Mouse (Mus musculus) erythroblast, adult 5-6 weeks (primary cell): ENCODE results near the gene Hsd17b12. TPM values are rescaled to one million over a fixed set of nuclear protein-coding genes. Genes with fewer than 3 reads are reported as not detected.
A peak's percentile ranks its signal among the peaks of the same experiment; 100 is the strongest.

Source experiments
- ATAC-seq: replicated peaks from 2 replicates; pipeline ENCODE4 v1.8.0; 2016; ENCODE audit warnings: moderate number of reproducible peaks, mild to moderate bottlenecking, moderate TSS enrichment, inconsistent platforms; ENCODE audit not compliant: poor library complexity, low FRiP score, severe bottlenecking
- total RNA-seq, 2 experiments: library from RNA; stranded (forward) in 1 of 2; stranded (reverse) in 1 of 2; fragments of 150-400 nt in 1 of 2; fragments of 200-764, 138-1000 nt in 1 of 2; gene quantifications; 2 replicates each; pipeline versions ENCODE4 v1.2.3 to v1.2.4; 2015 to 2017; ENCODE audit warnings: low replicate concordance in 2 of 2

Gene Hsd17b12
- 19.4 and 21.9 TPM in 2 replicates for total RNA-seq (2015; ENCODE audit: low replicate concordance)
- 14.9 and 17.3 TPM in 2 replicates for total RNA-seq (2017; ENCODE audit: low replicate concordance)

DNA sequence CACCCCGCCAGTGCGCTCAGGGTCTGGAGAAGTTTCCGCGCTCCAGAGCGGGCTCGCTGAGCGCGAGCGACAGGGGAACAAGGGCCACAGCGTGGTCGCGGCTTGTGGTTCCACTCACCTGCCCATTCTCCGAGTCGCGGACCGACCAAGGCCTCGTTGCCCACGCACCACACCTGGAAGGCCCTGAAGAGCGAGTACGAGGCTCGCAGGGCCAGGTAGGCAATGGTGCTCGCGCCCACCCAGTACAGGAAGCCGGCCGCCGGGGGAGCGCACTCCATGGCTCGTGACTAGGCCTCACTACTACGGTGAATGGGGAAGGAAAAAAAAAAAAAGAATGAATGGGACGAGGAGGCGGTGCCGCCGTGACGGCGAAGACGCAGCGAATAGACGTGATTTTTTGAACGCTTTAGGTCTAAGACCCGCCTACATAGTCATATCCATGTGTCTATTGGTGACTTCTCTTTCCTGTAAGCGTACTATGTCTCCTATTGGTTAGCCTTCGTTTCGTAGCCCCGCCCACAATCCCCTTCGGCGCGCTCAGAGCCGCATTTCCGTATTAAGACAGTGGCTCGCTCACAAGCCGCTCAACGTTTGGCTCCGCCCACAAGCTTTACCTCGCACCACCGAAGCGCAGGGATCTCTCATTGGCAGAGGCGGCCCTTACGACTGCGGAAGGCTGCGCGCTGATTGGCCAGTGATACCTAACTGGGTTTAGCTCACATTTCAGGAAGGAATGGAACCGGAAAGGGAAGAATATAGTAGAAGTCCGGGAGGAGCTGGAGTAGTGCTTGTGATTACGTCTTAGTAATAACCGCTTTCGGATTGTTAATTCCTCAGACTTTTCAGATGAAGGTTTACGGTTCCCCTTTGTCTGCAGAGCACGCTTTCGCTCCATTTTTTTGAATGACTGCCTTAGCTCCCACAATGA lies at the start of gene Hsd17b12:
Gene Hsd17b12, minus strand, starts transcription at position 373 of the 928 bp plus-strand sequence.
- peak; percentile 99 for ATAC-seq

DNA sequence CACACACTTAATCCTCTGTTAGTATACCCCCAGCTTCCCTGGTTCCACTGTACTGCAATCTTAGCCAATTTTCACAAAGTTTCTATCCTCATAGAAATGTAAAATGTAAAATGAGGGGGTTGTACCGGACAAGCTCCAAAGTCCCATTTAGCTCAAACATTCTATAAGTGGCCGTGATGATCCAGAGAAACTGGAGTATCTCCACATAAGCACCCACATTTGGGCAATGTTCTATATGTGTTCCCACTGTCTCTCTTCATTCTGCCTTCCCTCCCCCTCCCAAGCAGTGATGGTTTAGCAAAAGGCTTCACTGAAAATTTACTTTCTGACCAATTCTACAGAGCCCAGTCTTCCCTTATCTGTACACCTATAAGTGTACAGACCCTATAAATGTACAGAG lies 27.1 kb upstream of the Hsd17b12 start:
- ATAC-seq, result no peak

DNA sequence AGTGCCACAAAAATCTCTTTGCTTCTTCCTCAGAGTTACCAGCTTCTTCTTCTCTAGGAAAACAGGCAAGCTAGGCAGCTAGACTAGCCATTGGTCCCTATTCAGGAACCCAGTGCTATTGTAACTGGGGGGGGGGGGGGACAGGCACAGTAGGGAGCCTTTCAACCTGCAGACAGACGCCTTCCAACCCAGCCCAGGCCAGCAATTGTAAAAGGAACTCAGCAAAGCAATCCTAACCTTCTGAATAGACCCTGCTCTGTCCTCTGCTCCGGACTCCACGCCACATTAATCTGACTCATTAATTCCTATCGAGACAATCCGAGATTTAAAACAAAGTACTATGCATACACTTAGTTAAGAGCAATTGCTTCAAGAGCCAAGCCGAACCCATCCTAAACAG lies 26.4 kb upstream of the Hsd17b12 start:
- ATAC-seq, result no peak

- ATAC-seq, result no peak
Measured at GRCm38 (mm10) chr2:94179030-94179407, 21.3 kb upstream of the Hsd17b12 start.

DNA sequence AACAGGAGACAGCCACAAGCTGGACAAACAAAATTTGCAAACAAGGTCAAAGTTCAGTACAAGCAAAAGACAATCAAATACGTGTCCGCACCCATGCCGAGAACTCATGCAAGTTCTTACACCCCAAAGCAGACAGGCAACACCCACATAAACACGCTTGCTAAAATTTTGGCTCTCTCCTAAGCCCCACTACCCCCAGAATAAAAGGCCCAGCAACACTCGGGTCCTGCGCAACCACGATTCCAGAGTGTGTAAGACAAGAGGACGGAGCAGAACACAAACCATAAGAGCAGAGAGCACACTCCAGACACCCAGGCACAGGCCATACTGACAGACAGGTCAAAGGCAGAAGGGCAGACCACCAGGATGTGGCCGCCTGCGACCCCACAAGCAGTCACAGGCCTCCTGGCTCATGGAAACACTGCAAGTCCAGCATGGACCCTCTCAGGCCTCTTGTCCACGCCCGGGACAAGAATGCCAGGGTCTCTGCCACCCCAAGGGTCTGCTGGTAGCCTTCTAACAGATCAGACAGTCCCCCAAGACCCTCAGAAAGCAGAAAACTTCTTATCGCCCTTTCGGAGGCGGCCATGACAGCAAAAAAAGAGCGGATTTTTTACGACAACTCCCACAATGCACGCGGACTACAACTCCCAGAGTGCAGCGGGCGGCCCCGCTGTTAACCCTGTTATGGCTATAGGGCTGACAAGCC lies 20.7 kb upstream of the Hsd17b12 start:
- ATAC-seq, result peak; percentile 99

DNA sequence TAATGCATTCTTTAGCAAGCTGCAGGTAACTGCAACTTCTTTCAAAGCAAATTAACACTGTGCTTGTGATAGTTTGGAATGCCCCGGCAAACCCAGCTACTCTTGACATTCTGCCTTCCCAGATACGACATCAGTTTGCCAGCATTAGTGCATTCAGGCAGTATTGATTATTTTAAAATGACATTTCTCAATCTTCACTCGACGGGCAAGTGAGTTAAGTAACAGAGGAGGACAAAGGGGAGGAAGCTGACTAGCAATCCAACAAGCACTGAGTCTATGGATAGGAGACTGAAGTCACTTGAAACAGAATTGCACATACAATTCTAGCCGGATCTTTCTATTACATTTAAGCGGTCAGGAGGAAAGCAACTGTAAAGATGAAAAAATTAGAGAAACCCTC lies 19.5 kb upstream of the Hsd17b12 start:
- no peak for ATAC-seq

GRCm38 (mm10) chr2:94176381-94176780 lies 18.6 kb upstream of the Hsd17b12 start:
- no peak for ATAC-seq

DNA sequence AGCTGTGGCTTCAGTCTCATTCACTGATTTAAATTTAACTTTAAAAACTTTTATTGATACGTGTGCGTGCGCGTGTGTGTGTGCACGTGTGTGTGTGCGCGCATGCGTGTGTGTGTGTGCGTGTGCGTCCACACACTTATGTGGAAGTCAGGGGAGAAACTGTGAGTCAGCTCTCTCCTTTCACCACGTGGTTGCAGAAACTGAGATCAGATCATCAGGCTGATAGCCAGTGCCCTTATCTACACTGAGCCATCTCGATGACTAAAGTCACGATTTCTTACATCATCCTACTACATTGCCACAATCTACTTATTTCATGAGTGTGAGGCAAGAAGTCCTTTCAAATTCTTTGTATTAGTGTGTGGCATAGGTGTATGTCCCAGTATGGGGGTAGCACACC lies 15.8 kb upstream of the Hsd17b12 start:
- ATAC-seq, result no peak

- ATAC-seq, result no peak
Measured at GRCm38 (mm10) chr2:94163207-94163606, 5.4 kb upstream of the Hsd17b12 start.

GRCm38 (mm10) chr2:94162141-94162540 lies 4.4 kb upstream of the Hsd17b12 start:
- no peak for ATAC-seq

DNA sequence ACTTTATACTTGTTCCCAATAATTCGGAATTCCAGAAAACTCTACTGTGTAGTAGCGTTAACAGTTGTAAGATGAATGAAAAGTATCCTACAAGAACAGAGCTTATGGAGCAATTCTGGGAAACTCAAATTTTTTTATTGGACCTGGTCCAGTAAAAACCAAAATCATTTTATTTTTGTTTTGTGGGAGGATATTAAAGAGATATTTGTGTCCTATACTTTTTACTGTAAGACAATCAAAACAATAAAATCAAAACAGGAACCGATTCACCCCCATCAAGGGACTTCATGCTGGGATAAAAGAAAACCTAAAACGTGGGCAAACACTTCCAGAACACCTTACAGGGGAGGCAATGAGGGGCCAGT lies 738 bp upstream of the Hsd17b12 start:
- no peak for ATAC-seq

GRCm38 (mm10) chr2:94157051-94157450 lies 713 bp downstream of the Hsd17b12 start:
- no peak for ATAC-seq

DNA sequence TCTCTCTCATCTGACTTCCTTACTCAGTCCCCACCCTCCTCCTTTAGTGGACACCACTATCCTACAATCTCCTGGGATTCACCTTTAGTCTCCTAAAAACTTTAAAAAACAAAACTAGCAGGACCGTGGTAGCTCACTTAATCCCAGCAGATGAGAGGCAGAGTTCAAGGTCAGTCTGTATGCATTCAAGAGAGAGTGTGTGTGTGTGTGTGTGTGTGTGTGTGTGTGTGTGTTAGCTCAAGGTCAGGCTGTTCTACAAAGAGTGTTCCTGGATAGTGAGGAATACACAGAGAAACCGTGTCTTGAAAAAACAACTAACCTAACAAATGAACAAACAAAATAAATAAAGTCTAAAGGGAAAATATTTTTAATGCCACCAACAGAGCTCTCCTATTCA lies 12.6 kb downstream of the Hsd17b12 start:
- no peak for ATAC-seq

- no peak for ATAC-seq
Measured at GRCm38 (mm10) chr2:94144520-94145145, 13.1 kb downstream of the Hsd17b12 start.

DNA sequence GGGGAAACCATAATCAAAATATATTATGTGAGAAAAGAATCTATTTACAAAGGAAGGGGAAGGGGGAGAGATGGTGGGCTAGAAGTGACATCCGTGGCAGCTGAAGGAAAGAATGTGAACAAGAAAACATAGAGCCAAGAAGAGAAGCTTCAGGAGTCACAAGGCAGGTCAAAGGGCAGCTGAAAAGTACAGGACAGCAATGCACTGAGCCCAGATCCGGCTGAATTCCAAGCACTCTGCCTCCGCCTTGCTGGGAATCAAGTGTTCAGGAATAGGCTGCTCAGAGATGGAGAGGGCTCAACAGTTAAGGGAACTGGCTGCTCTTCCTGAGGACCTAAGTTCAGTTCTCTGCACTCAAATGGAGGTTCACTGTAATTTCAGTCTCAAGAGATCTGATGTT lies 16.5 kb downstream of the Hsd17b12 start:
- no peak for ATAC-seq

GRCm38 (mm10) chr2:94138469-94139390 lies 19.0 kb downstream of the Hsd17b12 start:
- no peak for ATAC-seq

- ATAC-seq, result no peak
Measured at GRCm38 (mm10) chr2:94136837-94137236, 20.9 kb downstream of the Hsd17b12 start.

GRCm38 (mm10) chr2:94128496-94128895 lies 29.3 kb downstream of the Hsd17b12 start:
- no peak for ATAC-seq

DNA sequence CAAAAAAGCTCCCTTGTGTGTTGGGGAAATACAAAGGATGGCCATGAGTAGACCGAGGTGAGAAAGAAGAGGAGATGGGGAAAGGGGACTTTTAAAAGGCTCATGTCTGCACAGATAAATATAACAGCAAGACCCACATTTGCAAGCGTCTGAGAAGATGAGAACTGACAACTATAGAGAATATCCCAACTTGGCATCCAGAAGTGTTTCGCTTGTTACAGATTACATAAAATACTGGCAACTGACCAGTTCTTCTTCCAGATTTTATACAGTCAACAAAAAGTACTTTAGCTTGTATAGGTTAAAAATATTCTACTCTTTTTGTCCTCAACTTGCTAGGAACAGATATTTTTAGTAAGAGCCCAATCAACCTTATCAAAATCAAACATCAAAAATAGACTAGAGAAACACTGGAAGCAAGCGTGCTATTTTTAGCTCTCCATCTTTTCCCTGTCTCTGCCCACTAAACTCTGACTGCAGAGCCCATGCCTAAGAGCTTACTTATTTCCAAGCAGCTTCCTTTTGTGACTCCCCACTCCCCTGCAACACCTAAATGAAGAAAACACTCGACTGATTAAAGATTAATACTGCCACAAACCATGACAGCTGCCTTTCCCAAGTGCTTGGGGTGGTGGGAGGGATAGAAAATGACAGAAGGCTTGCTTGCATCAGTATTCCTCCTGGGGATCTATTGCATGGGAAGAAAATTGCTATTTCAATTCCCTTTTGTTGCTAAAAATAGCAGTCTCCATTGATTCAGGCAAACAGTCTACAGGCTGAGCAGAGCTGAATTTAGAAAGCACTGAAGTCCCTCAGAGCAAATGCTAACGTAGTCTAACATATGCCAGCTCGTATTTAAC lies 35.4 kb downstream of the Hsd17b12 start:
- ATAC-seq, result no peak
